Mouse (Mus musculus): ENCODE data around the gene Gng3.

GRCm38 (mm10) chr19:8837251-8837791, 1.7 kb downstream of the Gng3 start, which contains the start of gene Bscl2:
- peak; percentile 84 for TF ChIP-seq MYC (IDR thresholded peaks at IDR 0.05; ENCODE audit: low read depth, low read length)
- TF ChIP-seq TAL1 (IDR thresholded peaks at IDR 0.05; ENCODE audit: low read length): no peak
- TF ChIP-seq TCF12 (IDR thresholded peaks at IDR 0.05; ENCODE audit: low read depth, low read length): no peak
- peak; percentile 83 for TF ChIP-seq MAX (IDR thresholded peaks at IDR 0.05; ENCODE audit: low read length)
- peak; percentile 70 for TF ChIP-seq ZC3H11A (IDR thresholded peaks at IDR 0.05; ENCODE audit: low read depth, low read length)
- TF ChIP-seq HCFC1 (IDR thresholded peaks at IDR 0.05; ENCODE audit: low read depth, low read length): peak; percentile 66
- TF ChIP-seq ZKSCAN1 (IDR thresholded peaks at IDR 0.05; ENCODE audit: low read depth, low read length): no peak
- no peak for TF ChIP-seq NRF1 (IDR thresholded peaks at IDR 0.05; ENCODE audit: insufficient read depth, low read depth, low read length, poor library complexity, severe bottlenecking)
